Mouse (Mus musculus): ENCODE results near the gene Olfr202. TPM values are rescaled to one million over a fixed set of nuclear protein-coding genes. Genes with fewer than 3 reads are reported as not detected.
A peak's percentile ranks its signal among the peaks of the same experiment; 100 is the strongest.
"Not testable (repeated sequence)": the region's sequence is repeated elsewhere in the genome, so short reads cannot be mapped to it uniquely, and the experiment has no call there.

The Olfr202 gene
- polyA plus RNA-seq (2015; fragmentation: Nextera tagmentation; extraction: Ambion mirVana): not detected in 2 replicates

GRCm38 (mm10) chr16:59286693-59287092, at the start of gene Olfr202:
Olfr202 (minus strand) TSS chr16:59286793.
- Histone ChIP-seq H3K9me3 (ENCODE audit: control insufficient read depth, low read length) (no peaks in the 10 kb centered on the region), H3K4me1 (ENCODE audit: control insufficient read depth, insufficient read depth, low read length) (no peaks in the 10 kb centered on the region), H3K36me3 (ENCODE audit: control insufficient read depth, insufficient read depth, low read length) (no peaks in the 10 kb centered on the region), H3K9ac (ENCODE audit: low read depth, low read length) (no peak within 1 kb of the TSS), H3K4me3 (ENCODE audit: low read length) (no peak within 1 kb of the TSS), H3K4me2 (ENCODE audit: low read depth, low read length) (no peak within 1 kb of the TSS), H3K27me3 (replicated peaks; ENCODE audit: control insufficient read depth, insufficient read depth, low read length) (no peaks in the 10 kb centered on the region), H3K27ac (ENCODE audit: low read length) (no peak within 1 kb of the TSS)
- no peak for ATAC-seq
- 75% methylated on average over 1 of the region's 1 CpGs for WGBS

- H3K9me3 ChIP-seq (ENCODE audit: control insufficient read depth, low read length): no peaks in the 10 kb centered on the region
- no peaks in the 10 kb centered on the region for H3K27me3 ChIP-seq (replicated peaks; ENCODE audit: control insufficient read depth, insufficient read depth, low read length)
- ATAC-seq: no peak
- H3K9ac ChIP-seq (ENCODE audit: low read depth, low read length): no peak within 1 kb of the TSS
- H3K36me3 ChIP-seq (ENCODE audit: control insufficient read depth, insufficient read depth, low read length): no peaks in the 10 kb centered on the region
- H3K4me1 ChIP-seq (ENCODE audit: control insufficient read depth, insufficient read depth, low read length): no peaks in the 10 kb centered on the region
- no peak within 1 kb of the TSS for H3K4me3 ChIP-seq (ENCODE audit: low read length)
- no peak within 1 kb of the TSS for H3K27ac ChIP-seq (ENCODE audit: low read length)
- H3K4me2 ChIP-seq (ENCODE audit: low read depth, low read length): no peak within 1 kb of the TSS
These were observed 44.4 kb upstream of the Olfr202 start, which contains the start of gene Olfr205 for GRCm38 (mm10) chr16:59331038-59331437. Olfr205 (minus strand) TSS chr16:59331138.

- not testable (repeated sequence) for H3K4me1 ChIP-seq (ENCODE audit: control insufficient read depth, insufficient read depth, low read length); H3K36me3 ChIP-seq (ENCODE audit: control insufficient read depth, insufficient read depth, low read length); H3K4me3 ChIP-seq (ENCODE audit: low read length); ATAC-seq; H3K27ac ChIP-seq (ENCODE audit: low read length); H3K9ac ChIP-seq (ENCODE audit: low read depth, low read length); H3K4me2 ChIP-seq (ENCODE audit: low read depth, low read length); H3K27me3 ChIP-seq (replicated peaks; ENCODE audit: control insufficient read depth, insufficient read depth, low read length); H3K9me3 ChIP-seq (ENCODE audit: control insufficient read depth, low read length)
- WGBS: 53% methylated on average over 1 of the region's 1 CpGs
These were observed 36.7 kb upstream of the Olfr202 start for GRCm38 (mm10) chr16:59323262-59323661.

GRCm38 (mm10) chr16:59318148-59318547, 31.6 kb upstream of the Olfr202 start, which contains the start of gene Olfr204:
Olfr204 (minus strand) TSS chr16:59318248.
- no peaks in the 10 kb centered on the region for H3K4me1 ChIP-seq (ENCODE audit: control insufficient read depth, insufficient read depth, low read length)
- no peak within 1 kb of the TSS for H3K9ac ChIP-seq (ENCODE audit: low read depth, low read length)
- no peak within 1 kb of the TSS for H3K4me3 ChIP-seq (ENCODE audit: low read length)
- H3K9me3 ChIP-seq (ENCODE audit: control insufficient read depth, low read length): no peaks in the 10 kb centered on the region
- no peak within 1 kb of the TSS for H3K4me2 ChIP-seq (ENCODE audit: low read depth, low read length)
- H3K36me3 ChIP-seq (ENCODE audit: control insufficient read depth, insufficient read depth, low read length): no peaks in the 10 kb centered on the region
- ATAC-seq: no peak
- H3K27me3 ChIP-seq (replicated peaks; ENCODE audit: control insufficient read depth, insufficient read depth, low read length): no peaks in the 10 kb centered on the region
- H3K27ac ChIP-seq (ENCODE audit: low read length): no peak within 1 kb of the TSS

GRCm38 (mm10) chr16:59298581-59298980, 12.0 kb upstream of the Olfr202 start, which contains the start of gene Olfr203:
Olfr203 (plus strand) TSS chr16:59298881.
- Histone ChIP-seq H3K9ac (ENCODE audit: low read depth, low read length) (no peak within 1 kb of the TSS), H3K27ac (ENCODE audit: low read length) (no peak within 1 kb of the TSS), H3K27me3 (replicated peaks; ENCODE audit: control insufficient read depth, insufficient read depth, low read length) (no peaks in the 10 kb centered on the region), H3K36me3 (ENCODE audit: control insufficient read depth, insufficient read depth, low read length) (no peaks in the 10 kb centered on the region), H3K4me1 (ENCODE audit: control insufficient read depth, insufficient read depth, low read length) (no peaks in the 10 kb centered on the region), H3K4me3 (ENCODE audit: low read length) (no peak within 1 kb of the TSS), H3K4me2 (ENCODE audit: low read depth, low read length) (no peak within 1 kb of the TSS), H3K9me3 (ENCODE audit: control insufficient read depth, low read length) (no peaks in the 10 kb centered on the region)
- no peak for ATAC-seq
- WGBS: 87% methylated on average over 2 of the region's 2 CpGs

- 78% methylated on average over 9 of the region's 9 CpGs for WGBS
- H3K9me3 ChIP-seq (ENCODE audit: control insufficient read depth, low read length); H3K4me3 ChIP-seq (ENCODE audit: low read length); H3K4me2 ChIP-seq (ENCODE audit: low read depth, low read length); H3K36me3 ChIP-seq (ENCODE audit: control insufficient read depth, insufficient read depth, low read length); H3K27me3 ChIP-seq (replicated peaks; ENCODE audit: control insufficient read depth, insufficient read depth, low read length); H3K27ac ChIP-seq (ENCODE audit: low read length); H3K9ac ChIP-seq (ENCODE audit: low read depth, low read length); H3K4me1 ChIP-seq (ENCODE audit: control insufficient read depth, insufficient read depth, low read length); ATAC-seq: not testable (repeated sequence)
These were observed 983 bp upstream of the Olfr202 start for GRCm38 (mm10) chr16:59287576-59287975.

- H3K27ac ChIP-seq (ENCODE audit: low read length): no peak overlapping the region
- no peaks in the 10 kb centered on the region for H3K36me3 ChIP-seq (ENCODE audit: control insufficient read depth, insufficient read depth, low read length)
- no peaks in the 10 kb centered on the region for H3K9me3 ChIP-seq (ENCODE audit: control insufficient read depth, low read length)
- H3K4me1 ChIP-seq (ENCODE audit: control insufficient read depth, insufficient read depth, low read length): no peaks in the 10 kb centered on the region
- no peak for ATAC-seq
- no peak overlapping the region for H3K9ac ChIP-seq (ENCODE audit: low read depth, low read length)
- 70% methylated on average over 1 of the region's 1 CpGs for WGBS
- no peak overlapping the region for H3K4me3 ChIP-seq (ENCODE audit: low read length)
- no peaks in the 10 kb centered on the region for H3K27me3 ChIP-seq (replicated peaks; ENCODE audit: control insufficient read depth, insufficient read depth, low read length)
- H3K4me2 ChIP-seq (ENCODE audit: low read depth, low read length): no peak overlapping the region
These were observed 3.1 kb downstream of the Olfr202 start for GRCm38 (mm10) chr16:59283476-59283875.

- Histone ChIP-seq H3K4me2 (ENCODE audit: low read depth, low read length) (no peak overlapping the region), H3K4me3 (ENCODE audit: low read length) (no peak overlapping the region), H3K4me1 (ENCODE audit: control insufficient read depth, insufficient read depth, low read length) (no peaks in the 10 kb centered on the region), H3K9ac (ENCODE audit: low read depth, low read length) (no peak overlapping the region), H3K27me3 (replicated peaks; ENCODE audit: control insufficient read depth, insufficient read depth, low read length) (no peaks in the 10 kb centered on the region), H3K9me3 (ENCODE audit: control insufficient read depth, low read length) (no peaks in the 10 kb centered on the region), H3K36me3 (ENCODE audit: control insufficient read depth, insufficient read depth, low read length) (no peaks in the 10 kb centered on the region), H3K27ac (ENCODE audit: low read length) (no peak overlapping the region)
- no peak for ATAC-seq
- 71% methylated on average over 3 of the region's 3 CpGs for WGBS
These were observed 6.1 kb downstream of the Olfr202 start for GRCm38 (mm10) chr16:59280542-59280941.

- not testable (repeated sequence) for H3K27ac ChIP-seq (ENCODE audit: low read length); H3K36me3 ChIP-seq (ENCODE audit: control insufficient read depth, insufficient read depth, low read length); H3K9ac ChIP-seq (ENCODE audit: low read depth, low read length); H3K4me2 ChIP-seq (ENCODE audit: low read depth, low read length); ATAC-seq; H3K9me3 ChIP-seq (ENCODE audit: control insufficient read depth, low read length); H3K27me3 ChIP-seq (replicated peaks; ENCODE audit: control insufficient read depth, insufficient read depth, low read length); H3K4me3 ChIP-seq (ENCODE audit: low read length); H3K4me1 ChIP-seq (ENCODE audit: control insufficient read depth, insufficient read depth, low read length)
- WGBS: 89% methylated on average over 4 of the region's 4 CpGs
These were observed 14.1 kb downstream of the Olfr202 start, which contains the start of gene Olfr201 for GRCm38 (mm10) chr16:59272532-59272931. Olfr201 (minus strand) TSS chr16:59272632.

GRCm38 (mm10) chr16:59269097-59269496, 17.5 kb downstream of the Olfr202 start:
- H3K27ac ChIP-seq (ENCODE audit: low read length); H3K9me3 ChIP-seq (ENCODE audit: control insufficient read depth, low read length); H3K27me3 ChIP-seq (replicated peaks; ENCODE audit: control insufficient read depth, insufficient read depth, low read length); H3K4me3 ChIP-seq (ENCODE audit: low read length); H3K4me1 ChIP-seq (ENCODE audit: control insufficient read depth, insufficient read depth, low read length); H3K4me2 ChIP-seq (ENCODE audit: low read depth, low read length); H3K36me3 ChIP-seq (ENCODE audit: control insufficient read depth, insufficient read depth, low read length); H3K9ac ChIP-seq (ENCODE audit: low read depth, low read length): not testable (repeated sequence)
- ATAC-seq: peak; percentile 85
- 68% methylated on average over 4 of the region's 4 CpGs for WGBS
